Mouse (Mus musculus) midbrain, embryonic 13.5 days (tissue): Measurements from ENCODE around the gene Ess2. TPM values are rescaled to one million over a fixed set of nuclear protein-coding genes. Genes with fewer than 3 reads are reported as not detected.
"Not testable (repeated sequence)": the region's sequence is repeated elsewhere in the genome, so short reads cannot be mapped to it uniquely, and the experiment has no call there.

Source experiments
- ATAC-seq: fragments of 200-750 bp; cut with Nextera tagmentation; 2 replicates; pipeline ENCODE4 v1.8.0; 2017; ENCODE audit warnings: mild to moderate bottlenecking, moderate TSS enrichment, moderate library complexity
- H3K27ac ChIP-seq: fragments of 300-500 bp; sonication (generic); 2 replicates; pipeline ENCODE4 v1.5.1; 2015; ENCODE audit warnings: inconsistent platforms, mild to moderate bottlenecking, moderate library complexity
- H3K27me3 ChIP-seq: fragments of 300-500 bp; sonication (generic); 2 replicates; pipeline ENCODE4 v1.6.1; 2015; ENCODE audit warnings: mild to moderate bottlenecking, inconsistent platforms
- H3K36me3 ChIP-seq: fragments of 300-500 bp; sonication (generic); 2 replicates; pipeline ENCODE4 v1.6.1; 2015; ENCODE audit warnings: mild to moderate bottlenecking, inconsistent platforms
- H3K4me1 ChIP-seq: fragments of 300-500 bp; sonication (generic); replicated peaks from 2 replicates; pipeline ENCODE4 v1.6.1; 2015; ENCODE audit warnings: inconsistent platforms
- H3K4me2 ChIP-seq: fragments of 300-500 bp; sonication (generic); replicated peaks from 2 replicates; pipeline ENCODE4 v1.6.1; 2015; ENCODE audit warnings: moderate library complexity, mild to moderate bottlenecking, inconsistent platforms
- H3K4me3 ChIP-seq: fragments of 300-500 bp; sonication (generic); replicated peaks from 2 replicates; pipeline ENCODE4 v1.5.1; 2015; ENCODE audit warnings: mild to moderate bottlenecking, inconsistent platforms
- H3K9ac ChIP-seq: fragments of 300-500 bp; sonication (generic); replicated peaks from 2 replicates; pipeline ENCODE4 v1.6.1; 2015; ENCODE audit warnings: mild to moderate bottlenecking, inconsistent platforms
- H3K9me3 ChIP-seq: fragments of 300-500 bp; sonication (generic); 2 replicates; pipeline ENCODE4 v1.6.1; 2016; ENCODE audit warnings: mild to moderate bottlenecking, inconsistent platforms
- WGBS: fragments of 180-500 bp; shearing (Covaris S2); methylation state at CpG from one replicate; pipeline ENCODE4 v1.1.7; 2015; 5-methylcytosine and 5-hydroxymethylcytosine counted together
- polyA plus RNA-seq: library from polyadenylated mRNA; unstranded; fragments of >200 nt; fragmentation: Nextera tagmentation; extraction: Ambion mirVana; gene quantifications from 2 replicates; pipeline ENCODE4 v1.2.1, GENCODE M21; 2015

Ess2 gene
- 56.1 and 56.6 TPM in 2 replicates for polyA plus RNA-seq

DNA sequence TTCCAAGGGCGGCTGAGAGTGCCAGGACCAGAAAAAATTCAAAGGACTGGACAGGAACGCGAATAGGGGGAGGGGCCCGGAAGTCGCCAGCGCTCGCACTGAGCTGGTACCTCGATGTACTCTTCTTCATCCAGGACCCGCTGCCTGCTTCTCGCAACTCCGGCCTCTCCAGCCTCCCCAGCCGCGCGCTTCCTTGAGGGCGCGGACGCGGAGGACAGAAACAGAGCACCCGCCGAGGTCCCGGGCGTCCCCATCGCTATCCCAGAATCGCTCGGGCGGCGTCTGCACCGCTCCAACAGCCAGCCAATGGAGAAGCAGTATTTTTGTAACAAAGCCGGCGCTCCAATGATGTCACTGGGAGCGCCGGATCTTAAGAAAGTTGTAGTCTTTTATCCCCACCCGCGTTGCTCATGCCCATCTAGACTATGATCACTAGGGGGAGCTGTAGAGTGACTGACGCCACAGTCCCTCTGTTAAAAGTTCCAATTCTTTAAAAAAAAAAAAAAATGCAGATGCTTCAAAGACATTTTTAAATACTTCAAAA is at the start of gene Ess2:
TSS of gene Ess2 (minus strand) at position 297 of the 544 bp plus-strand sequence.
- H3K9me3 ChIP-seq: no peaks in the 10 kb centered on the region
- peak; percentile 92 for ATAC-seq
- H3K4me1 ChIP-seq: peaks cover 25% of the 10 kb centered on the region
- H3K4me3 ChIP-seq: peak within 1 kb of the TSS; percentile 83
- peak within 1 kb of the TSS; percentile 85 for H3K4me2 ChIP-seq
- H3K27me3 ChIP-seq: peaks cover 45% of the 10 kb centered on the region
- peaks cover 34% of the 10 kb centered on the region for H3K36me3 ChIP-seq
- H3K9ac ChIP-seq: peak within 1 kb of the TSS; percentile 85
- H3K27ac ChIP-seq: peak within 1 kb of the TSS; percentile 73; the same call in 1 of the 2 replicates
- WGBS: under 1% methylated on average over 35 of the region's 35 CpGs

- H3K4me2 ChIP-seq, ATAC-seq, H3K4me1 ChIP-seq, H3K9ac ChIP-seq, H3K4me3 ChIP-seq, H3K27me3 ChIP-seq, H3K27ac ChIP-seq, H3K36me3 ChIP-seq, H3K9me3 ChIP-seq: not testable (repeated sequence)
- 96% methylated on average over 17 of the region's 17 CpGs for WGBS
Observed at GRCm38 (mm10) chr16:17956052-17956638, 45.0 kb upstream of the Ess2 start.

- Histone ChIP-seq H3K36me3 (no peaks in the 10 kb centered on the region), H3K4me2 (no peak overlapping the region), H3K27ac (no peak overlapping the region), H3K9ac (no peak overlapping the region), H3K9me3 (0 out of 2 replicates have a peak, but pooled peaks cover 4% of the 10 kb centered on the region), H3K4me3 (no peak overlapping the region), H3K27me3 (no peaks in the 10 kb centered on the region), H3K4me1 (peaks cover 23% of the 10 kb centered on the region)
- WGBS: 91% methylated on average over 4 of the region's 4 CpGs
- ATAC-seq: no peak
Observed at GRCm38 (mm10) chr16:17951618-17952017, 40.5 kb upstream of the Ess2 start.

GRCm38 (mm10) chr16:17950068-17950467 is 38.9 kb upstream of the Ess2 start:
- WGBS: 34% methylated on average over 4 of the region's 4 CpGs

DNA sequence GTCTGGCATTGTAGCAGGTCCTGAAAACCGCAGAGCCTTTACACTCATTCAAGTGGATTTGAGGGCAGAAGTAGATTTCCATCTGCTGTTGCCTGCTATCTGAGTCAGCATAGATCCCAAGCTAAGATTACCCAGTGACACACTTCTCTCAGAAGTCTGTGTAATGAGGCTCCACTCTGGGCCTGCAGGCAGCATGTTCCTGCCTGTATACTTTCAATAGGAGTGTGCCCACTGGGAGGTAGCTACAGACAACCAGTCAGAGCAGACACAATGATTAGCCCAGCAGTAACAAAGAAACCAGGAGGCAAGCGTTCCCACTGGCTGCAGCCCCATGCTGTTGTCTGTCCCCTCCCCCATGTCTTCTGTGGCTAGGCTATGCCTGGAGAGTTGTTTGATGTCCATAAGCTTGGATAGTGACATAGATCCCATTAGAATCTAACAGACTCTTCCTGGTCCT is 38.3 kb upstream of the Ess2 start:
- Histone ChIP-seq H3K4me2 (no peak overlapping the region), H3K27ac (peak overlapping the region; percentile 88), H3K36me3 (no peaks in the 10 kb centered on the region), H3K4me1 (peaks cover 23% of the 10 kb centered on the region), H3K27me3 (0 out of 2 replicates have a peak, but pooled peaks cover 3% of the 10 kb centered on the region), H3K9ac (no peak overlapping the region), H3K4me3 (no peak overlapping the region), H3K9me3 (no peaks in the 10 kb centered on the region)
- ATAC-seq: peak; percentile 98
- WGBS: 21% methylated on average over 2 of the region's 2 CpGs

More at GRCm38 (mm10) chr16:17950068-17950467, 38.9 kb upstream of the Ess2 start:
- H3K9me3 ChIP-seq: no peaks in the 10 kb centered on the region
- H3K9ac ChIP-seq: peak overlapping the region; percentile 36; the same call in 1 of the 2 replicates
- H3K27me3 ChIP-seq: 0 out of 2 replicates have a peak, but pooled peaks cover 3% of the 10 kb centered on the region
- ATAC-seq: peak; percentile 82
- H3K4me2 ChIP-seq: no peak overlapping the region
- peak overlapping the region; percentile 88 for H3K27ac ChIP-seq
- H3K4me1 ChIP-seq: peaks cover 23% of the 10 kb centered on the region
- H3K4me3 ChIP-seq: no peak overlapping the region
- no peaks in the 10 kb centered on the region for H3K36me3 ChIP-seq

- Histone ChIP-seq H3K27me3 (0 out of 2 replicates have a peak, but pooled peaks cover 3% of the 10 kb centered on the region), H3K9ac (no peak overlapping the region), H3K4me3 (no peak overlapping the region), H3K4me2 (no peak overlapping the region), H3K9me3 (no peaks in the 10 kb centered on the region), H3K36me3 (no peaks in the 10 kb centered on the region), H3K27ac (no peak overlapping the region), H3K4me1 (peaks cover 16% of the 10 kb centered on the region)
- no peak for ATAC-seq
- 63% methylated on average over 7 of the region's 7 CpGs for WGBS
Observed at GRCm38 (mm10) chr16:17945081-17945831, 34.1 kb upstream of the Ess2 start.

GRCm38 (mm10) chr16:17943466-17943865 is 32.3 kb upstream of the Ess2 start:
- Histone ChIP-seq H3K4me3 (no peak overlapping the region), H3K4me2 (no peak overlapping the region), H3K27ac (no peak overlapping the region), H3K36me3 (no peaks in the 10 kb centered on the region), H3K27me3 (0 out of 2 replicates have a peak, but pooled peaks cover 4% of the 10 kb centered on the region), H3K9me3 (no peaks in the 10 kb centered on the region), H3K4me1 (0 out of 2 replicates have a peak, but pooled peaks cover 4% of the 10 kb centered on the region), H3K9ac (no peak overlapping the region)
- ATAC-seq: no peak
- 66% methylated on average over 8 of the region's 8 CpGs for whole genome bisulfite sequencing

- H3K27me3 ChIP-seq: peaks cover 25% of the 10 kb centered on the region; the same call in 1 of the 2 replicates
- 56% methylated on average over 9 of the region's 9 CpGs for whole genome bisulfite sequencing
- 0 out of 2 replicates have a peak, but pooled peaks have one; percentile 27 for ATAC-seq
- H3K9me3 ChIP-seq: no peaks in the 10 kb centered on the region
- no peaks in the 10 kb centered on the region for H3K36me3 ChIP-seq
- H3K9ac ChIP-seq: no peak overlapping the region
- H3K4me2 ChIP-seq: no peak overlapping the region
- no peak overlapping the region for H3K4me3 ChIP-seq
- 0 out of 2 replicates have a peak, but pooled peaks cover 4% of the 10 kb centered on the region for H3K4me1 ChIP-seq
- H3K27ac ChIP-seq: no peak overlapping the region
Observed at GRCm38 (mm10) chr16:17939255-17939751, 28.2 kb upstream of the Ess2 start.

- H3K36me3 ChIP-seq: no peaks in the 10 kb centered on the region
- H3K4me1 ChIP-seq: 0 out of 2 replicates have a peak, but pooled peaks cover 4% of the 10 kb centered on the region
- H3K9ac ChIP-seq: no peak overlapping the region
- no peaks in the 10 kb centered on the region for H3K9me3 ChIP-seq
- peaks cover 25% of the 10 kb centered on the region; the same call in 1 of the 2 replicates for H3K27me3 ChIP-seq
- ATAC-seq: peak; percentile 86
- H3K27ac ChIP-seq: no peak overlapping the region
- 8% methylated on average over 7 of the region's 7 CpGs for WGBS
- no peak overlapping the region for H3K4me2 ChIP-seq
- H3K4me3 ChIP-seq: no peak overlapping the region
Observed at GRCm38 (mm10) chr16:17938821-17939220, 27.7 kb upstream of the Ess2 start.

GRCm38 (mm10) chr16:17938187-17938586 is 27.0 kb upstream of the Ess2 start:
- Histone ChIP-seq H3K9ac (no peak overlapping the region), H3K4me1 (0 out of 2 replicates have a peak, but pooled peaks cover 4% of the 10 kb centered on the region), H3K9me3 (no peaks in the 10 kb centered on the region), H3K27me3 (peaks cover 27% of the 10 kb centered on the region), H3K27ac (no peak overlapping the region), H3K4me3 (no peak overlapping the region), H3K4me2 (no peak overlapping the region), H3K36me3 (no peaks in the 10 kb centered on the region)
- no peak for ATAC-seq
- 78% methylated on average over 7 of the region's 7 CpGs for WGBS

DNA sequence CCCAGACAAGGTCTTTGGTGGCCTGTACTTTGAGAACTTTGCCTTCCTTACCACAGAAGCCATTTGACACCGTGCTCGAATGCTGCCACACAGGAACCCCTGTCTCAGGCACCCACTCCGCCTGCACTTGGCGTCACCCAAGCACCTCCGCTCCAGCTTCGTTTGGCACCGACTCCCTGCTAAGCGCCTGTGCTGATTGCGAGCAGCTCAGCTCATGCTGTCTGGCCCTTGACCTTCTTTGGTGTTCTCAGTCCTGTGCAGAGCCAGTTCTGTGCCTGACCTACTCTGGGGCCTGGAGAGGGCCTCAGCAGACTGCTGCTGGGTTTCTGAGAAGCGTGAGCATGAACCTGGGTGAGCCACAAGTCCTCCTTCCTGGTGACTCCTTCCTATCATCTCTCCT is 25.6 kb upstream of the Ess2 start:
- H3K36me3 ChIP-seq: no peaks in the 10 kb centered on the region
- ATAC-seq: no peak
- 85% methylated on average over 10 of the region's 10 CpGs for WGBS
- H3K9ac ChIP-seq: no peak overlapping the region
- no peak overlapping the region for H3K27ac ChIP-seq
- H3K9me3 ChIP-seq: no peaks in the 10 kb centered on the region
- H3K4me1 ChIP-seq: 0 out of 2 replicates have a peak, but pooled peaks cover 4% of the 10 kb centered on the region
- no peak overlapping the region for H3K4me3 ChIP-seq
- no peak overlapping the region for H3K4me2 ChIP-seq
- H3K27me3 ChIP-seq: peaks cover 27% of the 10 kb centered on the region
